Mouse (Mus musculus): ENCODE measurements around the gene Rxfp4.

GRCm38 (mm10) chr3:88639239-88639638, 13.7 kb downstream of the Rxfp4 start:
- TF ChIP-seq POLR2A (IDR thresholded peaks at IDR 0.05; ENCODE audit: borderline replicate concordance, extremely low read depth, insufficient read depth, insufficient read length, poor library complexity, severe bottlenecking), result no peak
- no peak for TF ChIP-seq CTCF (IDR thresholded peaks at IDR 0.05; ENCODE audit: borderline replicate concordance, extremely low read depth, insufficient read depth, insufficient read length)
